Mouse (Mus musculus) left cerebral cortex, adult 18-20 months (tissue): ENCODE measurements around the gene Kbtbd3. TPM values are rescaled to one million over a fixed set of nuclear protein-coding genes. Genes with fewer than 3 reads are reported as not detected.
A peak's percentile ranks its signal among the peaks of the same experiment; 100 is the strongest.

Experiments
- DNase-seq, 2 experiments: peaks; one replicate each; pipeline ENCODE4 v3.0.0; 2021 to 2022; ENCODE audit warnings: low spot score in 2 of 2, mixed read lengths in 1 of 2
- long read RNA-seq, 2 experiments: library from polyadenylated mRNA; stranded (forward); transcript quantifications; one replicate each; pipeline ENCODE4 v2.0.0; 2021
- total RNA-seq, 2 experiments: library from RNA; stranded (reverse); gene quantifications; 2 replicates each; pipeline ENCODE4 v1.2.3; 2021

The Kbtbd3 gene
- total RNA-seq, result 10 to 100 TPM; 10.8 to 11.6 TPM
- long read RNA-seq, experiment 1, partial matches to known transcripts, result 0 of 8 reads
- long read RNA-seq, experiment 1, other reads (novel, unspliced or antisense), result 2 of 8 reads
- long read RNA-seq, experiment 2, transcript Kbtbd3-201 (3 exons, 2,231 nt), result major isoform, 6 of 11 reads
- long read RNA-seq, experiment 2, partial matches to known transcripts, result 1 of 11 reads
- long read RNA-seq, experiment 2, other reads (novel, unspliced or antisense), result 2 of 11 reads

DNA sequence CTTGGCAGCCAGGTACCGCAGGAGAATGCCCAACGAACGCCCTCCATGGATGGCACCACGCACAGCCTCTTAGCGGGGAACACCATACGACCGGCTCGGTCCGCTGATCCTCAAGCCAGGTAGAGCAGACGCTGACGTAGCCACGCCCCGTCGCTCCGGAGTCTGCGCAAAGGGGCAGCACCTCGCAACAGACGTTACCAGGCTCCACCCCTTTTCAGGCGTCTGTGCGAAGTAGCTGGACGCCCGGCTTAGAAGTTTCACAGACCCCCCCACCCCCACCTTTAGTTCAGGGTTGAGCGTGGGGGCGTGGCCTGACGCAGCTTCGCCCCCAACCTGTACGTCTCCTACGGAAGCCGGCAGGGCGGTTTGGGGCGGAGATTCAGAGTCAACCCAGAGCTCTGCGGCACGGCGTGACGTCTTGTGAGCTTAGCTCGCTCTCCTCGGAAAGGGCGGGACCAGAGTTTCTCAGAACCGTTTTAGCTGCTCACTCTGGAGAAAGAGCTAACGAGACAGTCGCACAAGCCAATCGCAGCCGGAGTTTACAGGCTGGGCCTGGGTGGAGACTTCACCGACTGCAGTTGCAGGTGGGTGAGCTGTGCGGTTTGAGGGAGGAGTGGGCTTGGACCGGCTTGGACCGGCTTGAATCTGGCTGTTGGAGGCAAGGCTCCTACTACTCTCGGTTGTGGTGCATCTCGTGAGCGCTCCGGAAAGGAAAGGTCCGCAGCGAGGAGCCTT is at the start of gene Kbtbd3, which contains the start of gene Aasdhppt:
TSS of gene Kbtbd3 (plus strand) at position 483 of the 735 bp plus-strand sequence.
TSS of gene Aasdhppt (minus strand) at position 121 of the 735 bp plus-strand sequence.
- peak; percentile 99 to 100 for DNase-seq

DNA sequence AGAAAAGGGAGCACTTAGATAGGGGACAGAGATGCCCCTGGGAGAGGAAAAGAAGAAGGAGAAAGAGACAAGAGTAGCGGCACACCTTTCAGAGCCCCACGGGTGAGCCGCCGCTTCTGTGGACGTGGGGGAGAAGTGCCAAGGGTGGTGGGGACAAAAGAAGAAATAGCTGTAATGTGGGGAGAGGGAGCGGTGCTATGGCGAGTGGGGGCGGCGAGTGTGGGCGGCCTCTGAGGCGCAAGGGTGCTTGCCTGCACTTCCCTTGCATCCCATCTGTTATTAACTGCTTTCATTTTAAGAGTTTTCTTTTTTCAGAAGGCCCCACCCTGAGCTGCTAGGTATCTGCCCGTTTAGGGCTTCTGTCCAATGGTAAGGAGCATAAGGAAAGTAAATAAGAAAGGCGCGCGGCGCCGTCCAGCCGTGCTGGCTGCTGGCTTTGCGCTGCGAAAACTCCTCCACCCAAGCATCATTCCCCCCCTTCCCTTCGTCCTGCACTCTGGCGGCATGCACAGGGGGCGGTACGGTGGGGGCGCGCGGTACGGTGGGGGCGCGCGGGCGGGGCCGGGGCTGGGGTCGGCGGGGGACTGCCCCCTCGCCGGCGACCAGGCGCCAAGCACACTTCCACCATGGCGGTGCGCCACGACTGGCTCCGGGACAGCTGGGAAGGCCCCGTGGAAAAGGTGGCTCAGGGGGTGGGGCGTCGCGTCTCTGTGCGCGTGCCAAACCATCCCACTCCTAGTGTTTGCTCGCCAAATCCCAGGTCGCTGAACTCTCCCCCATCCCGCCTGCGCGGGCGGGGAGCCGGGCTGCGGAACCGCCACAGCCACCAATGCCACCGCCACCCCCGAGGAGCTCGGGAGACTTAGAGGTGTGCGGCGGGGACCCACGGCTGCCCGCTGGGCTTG is 49.5 kb upstream of the Kbtbd3 start:
- DNase-seq, result peak; percentile 53 to 65

DNA sequence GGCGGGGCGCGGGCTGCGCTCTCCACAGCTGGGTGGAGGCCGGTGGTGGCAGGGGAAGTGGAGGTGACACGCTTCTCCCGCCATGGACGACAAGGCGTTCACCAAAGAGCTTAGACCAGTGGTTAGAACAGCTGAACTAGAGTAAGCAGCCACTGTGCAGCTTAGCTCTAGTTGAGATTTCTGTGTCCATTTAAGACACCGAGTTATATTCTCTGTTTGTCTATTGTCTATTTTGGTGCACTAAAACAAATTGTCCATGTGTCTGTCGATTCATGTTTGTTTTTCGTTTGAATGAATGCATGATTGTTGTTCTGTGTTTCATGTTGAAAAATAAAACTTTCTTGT is 48.9 kb upstream of the Kbtbd3 start:
- DNase-seq, result no peak

DNA sequence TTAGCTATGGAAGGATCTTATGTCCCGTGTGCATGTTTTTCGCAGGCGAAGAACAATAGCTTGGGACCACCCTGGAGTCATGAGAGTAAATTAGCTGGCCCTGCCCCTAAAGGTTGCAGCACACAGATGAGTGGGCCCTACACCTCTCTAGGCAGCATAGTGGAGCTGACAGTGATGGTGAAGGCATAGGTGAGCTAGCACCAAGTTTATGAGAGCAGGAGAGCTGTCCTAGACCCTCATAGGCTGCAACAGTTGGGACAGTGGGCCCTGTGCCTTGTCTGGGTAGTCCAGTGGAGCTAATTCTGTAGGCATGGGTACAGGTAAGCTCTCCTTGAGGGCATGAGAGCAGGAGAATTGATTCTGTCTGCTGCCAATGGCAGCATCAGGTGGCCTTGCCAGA is 42.8 kb upstream of the Kbtbd3 start:
- DNase-seq, result no peak

DNA sequence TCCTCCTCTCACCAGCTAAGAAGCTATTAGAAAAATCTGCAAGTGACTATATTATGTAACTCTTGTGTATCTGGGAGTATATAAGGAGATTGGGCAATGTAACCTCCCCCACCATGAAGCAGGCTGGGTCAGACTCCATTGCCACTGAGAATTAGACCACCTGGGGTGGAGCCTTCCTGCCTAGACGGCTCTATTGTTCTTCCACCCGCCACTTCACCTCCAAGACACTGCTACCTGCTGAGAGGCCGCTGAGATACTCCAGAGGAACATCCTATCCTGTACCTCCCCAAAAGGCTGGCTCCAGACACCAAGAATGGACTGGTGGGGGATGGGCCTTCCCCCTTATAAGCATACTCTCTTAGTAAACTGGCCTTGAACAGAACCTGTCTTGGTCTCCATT is 25.8 kb upstream of the Kbtbd3 start:
- DNase-seq, result no peak

DNA sequence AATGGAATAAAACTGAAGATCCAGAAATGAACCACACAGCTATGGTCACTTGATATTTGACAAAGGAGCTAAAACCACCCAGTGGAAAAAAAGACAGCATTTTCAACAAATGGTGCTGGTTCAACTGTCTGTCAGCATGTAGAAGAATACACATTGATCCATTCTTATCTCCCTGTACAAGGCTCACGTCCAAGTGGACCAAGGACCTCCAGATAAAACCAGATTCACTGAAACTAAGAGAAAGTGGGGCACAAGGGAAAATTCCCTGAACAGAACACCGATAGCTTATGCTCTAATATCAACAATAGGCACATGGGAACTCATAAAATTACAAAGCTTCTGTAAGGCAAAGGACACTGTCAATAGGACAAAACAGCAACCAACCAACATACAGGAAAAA is 9.2 kb upstream of the Kbtbd3 start:
- DNase-seq, result no peak

DNA sequence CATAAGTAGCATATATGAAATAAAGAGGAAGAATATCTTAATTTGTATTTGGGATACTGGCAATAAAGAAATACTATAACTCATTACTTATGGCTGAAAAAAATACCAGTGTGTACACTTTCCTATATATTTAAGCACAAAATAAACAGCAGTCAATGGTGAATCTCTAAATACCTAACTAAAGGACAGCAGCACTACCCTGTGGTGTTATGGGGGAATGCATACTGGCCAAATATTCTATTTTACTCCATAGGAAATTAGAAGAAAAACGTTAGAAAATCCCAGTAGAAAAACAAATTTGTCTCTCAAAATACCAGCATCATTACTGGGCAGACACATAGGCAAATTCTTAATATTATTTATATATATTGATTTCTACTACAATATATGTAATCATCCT is 4.8 kb upstream of the Kbtbd3 start:
- no peak for DNase-seq

DNA sequence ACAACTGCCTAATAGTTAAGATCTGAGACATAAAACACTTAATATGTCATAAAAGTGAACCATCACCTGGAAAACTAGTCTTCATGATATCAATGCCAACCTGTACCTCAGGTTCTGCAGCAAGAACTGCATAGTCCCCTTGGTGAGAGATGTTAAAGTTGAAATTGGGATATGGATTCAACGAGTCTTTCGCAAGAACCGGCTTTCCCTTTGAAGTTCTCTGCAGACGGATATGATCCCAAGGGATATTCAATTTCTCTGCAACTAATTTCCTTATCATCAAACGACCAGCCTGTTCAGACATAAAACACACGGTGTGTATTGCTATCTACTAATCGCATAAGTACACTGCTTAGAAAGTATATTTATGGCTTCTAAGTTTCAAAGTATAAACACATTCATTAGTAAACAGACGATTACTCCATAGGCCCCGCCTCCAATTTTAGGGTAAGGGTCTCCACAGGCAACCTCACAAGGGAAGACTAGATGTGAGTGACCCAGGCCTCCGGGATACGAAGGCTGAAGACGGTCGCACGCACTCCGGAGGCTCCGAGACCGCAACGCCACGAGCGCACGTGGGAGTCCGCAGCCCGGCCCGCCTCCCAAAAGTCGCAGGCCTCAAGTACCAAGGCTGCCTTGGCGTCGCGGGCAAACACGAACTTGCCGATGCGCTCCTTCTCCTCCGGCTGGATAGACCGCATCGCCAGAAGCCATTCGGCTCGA is 844 bp upstream of the Kbtbd3 start:
- no peak for DNase-seq

DNA sequence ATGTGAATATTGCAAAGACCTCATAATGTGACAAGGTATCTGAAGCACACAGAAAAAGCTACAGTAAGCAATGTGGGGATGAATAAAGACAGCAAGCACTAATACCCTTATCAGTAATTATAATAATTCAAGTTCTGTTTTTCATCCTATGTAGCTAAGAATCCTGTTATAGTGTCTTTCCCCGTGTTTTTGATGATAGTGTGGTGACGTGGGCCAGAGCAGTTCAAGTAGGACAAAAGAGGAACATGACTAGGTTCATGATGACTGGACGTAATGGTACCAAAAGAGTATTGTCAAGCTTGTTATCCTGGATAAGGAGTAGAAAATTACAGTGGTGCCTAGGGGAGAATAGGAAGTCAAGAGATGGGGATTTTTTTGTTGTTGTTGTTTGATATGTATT is 1.1 kb downstream of the Kbtbd3 start:
- no peak for DNase-seq

DNA sequence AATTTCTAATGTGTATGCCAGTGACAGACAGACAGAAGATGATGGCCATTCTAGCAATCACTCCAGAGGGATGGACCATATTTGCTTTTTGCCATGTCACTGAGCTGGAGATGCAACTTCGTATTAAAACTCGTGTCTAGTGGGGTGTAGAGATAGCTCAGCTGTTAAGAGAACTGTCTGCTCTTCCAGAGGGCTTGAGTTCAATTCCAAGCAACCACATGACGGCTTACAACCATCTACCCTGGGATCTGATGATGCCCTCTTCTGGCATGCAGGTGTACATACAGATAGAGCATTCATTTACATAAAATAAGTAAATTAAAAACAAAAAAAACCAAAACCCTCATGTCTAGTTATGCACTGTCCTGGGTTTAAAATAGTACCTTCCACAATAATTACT is 1.5 kb downstream of the Kbtbd3 start:
- no peak for DNase-seq

DNA sequence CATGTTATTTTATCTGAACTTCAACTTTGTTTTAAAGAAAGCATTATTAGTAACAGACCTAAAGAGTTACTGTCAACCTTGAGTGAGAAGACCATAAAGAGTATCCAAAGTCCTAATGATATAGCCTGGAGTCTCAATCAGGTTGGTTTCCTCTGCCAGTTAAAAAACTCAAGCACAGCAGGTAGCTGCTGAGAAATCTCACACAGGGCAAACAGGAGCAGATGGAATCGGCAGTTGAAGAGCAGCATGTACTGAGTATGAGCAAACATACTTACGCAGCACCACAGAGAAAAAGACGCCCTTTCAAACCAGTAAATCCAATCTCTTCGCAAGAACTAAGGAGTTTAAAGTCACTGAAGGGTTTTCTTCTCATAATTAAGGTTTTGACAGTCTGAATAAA is 4.3 kb downstream of the Kbtbd3 start:
- no peak for DNase-seq

DNA sequence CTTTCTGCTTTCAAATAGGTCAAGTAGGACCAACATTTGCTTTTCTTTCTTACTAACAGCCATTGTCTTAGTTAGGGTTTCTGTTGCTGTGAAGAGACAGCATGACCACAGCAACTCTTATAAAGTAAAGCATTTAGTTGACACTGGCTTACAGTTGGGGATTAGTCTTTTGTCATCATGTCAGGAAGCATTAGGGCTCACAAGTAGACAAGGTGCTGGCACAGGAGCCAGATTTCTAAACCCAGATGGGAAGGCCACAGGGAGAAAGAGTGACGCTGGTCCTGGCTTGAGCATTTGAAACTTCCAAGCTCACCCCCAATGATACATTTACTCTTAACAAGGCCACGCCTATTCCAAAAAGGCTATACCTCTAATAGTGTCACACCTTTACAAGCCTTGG is 6.1 kb downstream of the Kbtbd3 start:
- no peak for DNase-seq

DNA sequence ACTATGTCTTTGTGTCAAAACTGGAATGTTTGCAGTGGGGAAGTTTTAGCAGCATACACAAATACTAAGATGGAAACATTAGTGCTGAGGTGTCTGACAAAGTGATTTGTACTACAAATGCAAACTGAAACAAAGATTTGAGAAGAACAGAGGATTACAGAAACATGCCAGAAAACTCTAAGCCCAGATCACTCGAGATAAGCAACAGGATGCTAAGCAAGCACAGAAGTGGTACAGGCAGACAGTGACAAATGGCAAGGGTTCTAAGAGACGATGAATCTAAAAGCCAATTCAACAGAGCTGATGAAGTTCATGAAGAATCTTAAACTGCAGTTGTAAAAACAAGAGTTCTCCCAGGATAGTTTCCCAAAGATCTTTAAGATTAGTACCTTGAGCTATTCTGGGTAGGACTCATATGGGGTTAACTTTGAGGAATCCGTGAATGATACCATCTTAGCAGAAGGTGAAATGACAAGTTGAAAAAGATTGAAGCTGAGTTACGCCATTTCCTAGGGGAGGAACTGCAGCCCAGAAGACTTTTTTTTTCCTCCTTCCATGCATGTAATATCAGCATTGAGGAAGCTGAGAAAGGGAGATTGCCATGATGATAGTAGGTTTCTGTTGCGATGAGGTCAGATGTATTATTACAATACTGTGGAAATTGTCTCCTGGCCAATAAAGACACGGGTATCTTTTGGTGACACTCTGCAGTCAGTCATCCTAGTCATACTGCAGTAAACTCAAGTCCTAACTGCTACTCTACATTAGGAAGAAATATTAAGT is 9.5 kb downstream of the Kbtbd3 start:
- DNase-seq, result no peak

DNA sequence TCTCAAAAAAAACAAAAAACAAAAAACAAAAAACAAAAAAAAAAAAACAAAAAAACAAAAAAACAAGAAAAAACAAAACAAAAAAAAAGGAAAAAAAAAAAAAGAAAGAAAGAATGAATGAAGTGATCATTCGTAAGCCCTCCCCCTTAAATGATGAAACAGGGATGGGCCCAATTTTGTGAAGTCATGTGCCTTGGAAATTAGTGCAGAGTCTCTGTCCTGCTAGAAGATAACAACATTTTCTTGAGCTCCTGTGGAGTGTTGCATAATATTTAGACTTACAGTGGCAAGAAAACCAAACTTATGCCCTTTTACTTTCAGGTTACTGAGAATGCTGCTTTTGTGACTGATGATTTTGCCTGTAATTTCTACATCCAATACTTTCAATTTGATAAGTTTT is 43.5 kb downstream of the Kbtbd3 start:
- no peak for DNase-seq

DNA sequence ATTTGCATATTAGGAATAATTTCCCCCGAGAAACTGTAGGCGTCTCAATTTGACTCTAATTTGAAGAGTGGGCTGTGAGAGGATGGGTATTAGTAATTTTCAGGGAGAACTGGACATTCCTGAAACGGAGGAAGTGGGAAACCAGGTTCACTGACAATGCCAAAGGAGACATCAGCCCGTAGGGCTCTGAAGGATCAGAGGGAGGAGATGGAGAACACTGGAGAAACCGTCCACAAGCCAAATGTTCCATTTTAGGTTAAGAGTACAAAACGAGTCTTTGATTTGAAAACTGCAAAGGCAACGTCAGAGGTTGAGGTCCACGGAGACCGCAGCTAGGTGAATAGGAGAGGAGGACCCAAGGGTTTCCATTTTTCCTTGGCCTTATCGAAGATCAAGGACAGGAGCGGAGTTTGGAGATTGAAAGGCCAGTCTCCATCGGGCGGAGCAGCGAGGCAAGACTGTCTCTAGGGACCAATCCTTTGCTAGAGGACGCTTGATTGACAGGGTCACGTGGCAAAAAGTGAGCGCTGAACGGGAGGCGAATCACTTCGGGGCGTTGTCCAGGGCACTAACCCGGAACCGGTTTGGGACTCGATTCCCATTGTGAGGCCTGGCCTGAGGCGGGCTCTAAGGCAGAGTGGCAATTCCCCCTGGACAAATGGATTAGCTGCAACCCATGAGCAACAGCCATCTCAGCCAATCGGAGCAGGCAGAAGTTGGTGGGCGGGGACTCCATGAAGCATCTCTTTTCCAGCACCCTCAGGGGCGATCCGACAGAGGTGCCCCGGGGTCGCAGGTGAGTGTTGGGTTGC is 66.4 kb downstream of the Kbtbd3 start, which contains the start of gene Msantd4:
TSS of gene Msantd4 (plus strand) at position 735 of the 812 bp plus-strand sequence.
- DNase-seq, result peak; percentile 95 to 98

DNA sequence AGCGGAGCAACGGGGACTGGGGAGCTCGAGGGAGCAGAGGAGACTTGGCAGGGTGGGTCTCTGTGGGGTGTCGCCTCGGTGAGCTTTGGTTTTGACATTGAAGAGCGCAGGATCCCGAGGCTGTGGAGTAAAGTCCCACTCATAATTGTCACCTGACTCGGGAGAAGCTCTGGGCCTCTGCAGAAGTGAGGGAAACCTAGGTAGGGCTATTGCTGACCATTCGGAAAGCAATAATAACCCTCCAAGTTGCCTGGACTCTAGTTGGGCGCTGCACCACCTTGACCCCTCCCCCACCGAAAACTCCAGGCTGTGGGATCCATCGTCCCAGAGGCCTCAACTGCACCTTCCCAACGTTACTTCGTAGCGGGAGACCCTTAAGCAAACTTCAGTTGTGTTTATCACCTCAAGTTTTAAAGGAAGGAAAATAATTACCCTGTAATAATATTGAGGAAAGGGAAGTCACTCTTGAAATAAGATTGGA is 67.0 kb downstream of the Kbtbd3 start:
- DNase-seq, result peak in 1 of 2 experiments; percentile 35
